Mouse (Mus musculus) gastrocnemius, adult 2 months (tissue): Measurements from ENCODE around the gene Abhd2. TPM values are rescaled to one million over a fixed set of nuclear protein-coding genes. Genes with fewer than 3 reads are reported as not detected.
A peak's percentile ranks its signal among the peaks of the same experiment; 100 is the strongest.

ENCODE experiments used
- DNase-seq: peaks from one replicate; pipeline ENCODE4 v3.0.0; 2022
- H3K27ac ChIP-seq: fragments of 200-600 bp; 2 replicates; pipeline ENCODE4 v1.8.1; 2022; ENCODE audit warnings: mild to moderate bottlenecking
- H3K4me3 ChIP-seq: fragments of 200-600 bp; 2 replicates; pipeline ENCODE4 v1.8.1; 2022; ENCODE audit warnings: mild to moderate bottlenecking, moderate library complexity
- CTCF ChIP-seq: fragments of 200-600 bp; IDR thresholded peaks from 2 replicates; pipeline ENCODE4 v1.8.1; 2022; ENCODE audit warnings: antibody characterized with exemption, mild to moderate bottlenecking, moderate library complexity
- intact Hi-C: fragments of 180-260 bp; cut with DNase I; formaldehyde crosslinking; loops from one replicate; pipeline ENCODE4 v1.15.1; 2025
- total RNA-seq, 2 experiments: library from RNA; stranded (reverse); gene quantifications; 2 replicates each; pipeline ENCODE4 v1.2.3; 2021

Gene Abhd2
- total RNA-seq, 2 experiments from 2014 or later: 4.3 to 6.4 TPM

GRCm38 (mm10) chr7:79247881-79248389, 25.1 kb upstream of the Abhd2 start:
- no peak for TF ChIP-seq CTCF
- no peak overlapping the region for H3K4me3 ChIP-seq
- intact Hi-C loops: no loop called here
- DNase-seq: no peak
- H3K27ac ChIP-seq: 0 out of 2 replicates have a peak overlapping the region, but pooled peaks have one; percentile 24

- Histone ChIP-seq H3K4me3 (no peak overlapping the region), H3K27ac (no peak overlapping the region)
- no peak for DNase-seq
- TF ChIP-seq CTCF: no peak
- intact Hi-C loops: no loop called here
These were observed 23.4 kb upstream of the Abhd2 start for GRCm38 (mm10) chr7:79249581-79249980.

GRCm38 (mm10) chr7:79254248-79254888, 18.6 kb upstream of the Abhd2 start:
- Histone ChIP-seq H3K4me3 (no peak overlapping the region), H3K27ac (no peak overlapping the region)
- intact Hi-C loops: no loop called here
- TF ChIP-seq CTCF: no peak
- DNase-seq: no peak

GRCm38 (mm10) chr7:79255350-79255749, 17.6 kb upstream of the Abhd2 start:
- no peak for DNase-seq
- intact Hi-C loops: no loop called here
- no peak overlapping the region for H3K27ac ChIP-seq
- no peak for TF ChIP-seq CTCF
- H3K4me3 ChIP-seq: no peak overlapping the region

GRCm38 (mm10) chr7:79255752-79256151, 17.2 kb upstream of the Abhd2 start:
- intact Hi-C loops: no loop called here
- H3K27ac ChIP-seq: no peak overlapping the region
- no peak for DNase-seq
- H3K4me3 ChIP-seq: no peak overlapping the region
- TF ChIP-seq CTCF: no peak

- Histone ChIP-seq H3K4me3 (no peak overlapping the region), H3K27ac (no peak overlapping the region)
- no peak for TF ChIP-seq CTCF
- intact Hi-C loops: no loop called here
- DNase-seq: no peak
These were observed 16.3 kb upstream of the Abhd2 start for GRCm38 (mm10) chr7:79256716-79257115.

GRCm38 (mm10) chr7:79258981-79259542, 13.9 kb upstream of the Abhd2 start:
- no peak for TF ChIP-seq CTCF
- Histone ChIP-seq H3K27ac (no peak overlapping the region), H3K4me3 (no peak overlapping the region)
- no peak for DNase-seq
- intact Hi-C loops: no loop called here

- no peak overlapping the region for H3K4me3 ChIP-seq
- intact Hi-C loops: no loop called here
- TF ChIP-seq CTCF: no peak
- no peak overlapping the region for H3K27ac ChIP-seq
- DNase-seq: no peak
These were observed 10.5 kb upstream of the Abhd2 start for GRCm38 (mm10) chr7:79262478-79262877.

- no peak overlapping the region for H3K27ac ChIP-seq
- no peak for TF ChIP-seq CTCF
- H3K4me3 ChIP-seq: no peak overlapping the region
- no peak for DNase-seq
- intact Hi-C loops: no loop called here
These were observed 9.2 kb upstream of the Abhd2 start for GRCm38 (mm10) chr7:79263776-79264175.

- DNase-seq: no peak
- H3K4me3 ChIP-seq: no peak overlapping the region
- no peak overlapping the region for H3K27ac ChIP-seq
- TF ChIP-seq CTCF: no peak
- intact Hi-C loops: no loop called here
These were observed 6.8 kb upstream of the Abhd2 start for GRCm38 (mm10) chr7:79266228-79266627.

GRCm38 (mm10) chr7:79267690-79268388, 5.2 kb upstream of the Abhd2 start:
- Histone ChIP-seq H3K4me3 (no peak overlapping the region), H3K27ac (no peak overlapping the region)
- no peak for DNase-seq
- TF ChIP-seq CTCF: no peak
- intact Hi-C loops: no loop called here

GRCm38 (mm10) chr7:79268897-79269296, 4.1 kb upstream of the Abhd2 start:
- no peak for TF ChIP-seq CTCF

GRCm38 (mm10) chr7:79269411-79269810, 3.6 kb upstream of the Abhd2 start:
- intact Hi-C loops: no loop called here
- no peak for DNase-seq
- no peak for TF ChIP-seq CTCF
- Histone ChIP-seq H3K4me3 (no peak overlapping the region), H3K27ac (no peak overlapping the region)

More at GRCm38 (mm10) chr7:79268897-79269296, 4.1 kb upstream of the Abhd2 start:
- no peak overlapping the region for H3K27ac ChIP-seq
- DNase-seq: no peak
- H3K4me3 ChIP-seq: no peak overlapping the region
- intact Hi-C loops: no loop called here

GRCm38 (mm10) chr7:79269866-79270265, 3.1 kb upstream of the Abhd2 start:
- TF ChIP-seq CTCF: no peak
- Histone ChIP-seq H3K27ac (0 out of 2 replicates have a peak overlapping the region, but pooled peaks have one; percentile 21), H3K4me3 (no peak overlapping the region)
- intact Hi-C loops: no loop called here
- DNase-seq: peak; percentile 48
